Mouse (Mus musculus): ENCODE measurements around the gene Plcg2.

The Plcg2 gene

GRCm38 (mm10) chr8:117488246-117489005 lies 9.7 kb upstream of the Plcg2 start:
- no peak for DNase-seq

- DNase-seq: no peak
These were observed 4.5 kb upstream of the Plcg2 start for GRCm38 (mm10) chr8:117493543-117493942.

- no peak for DNase-seq
These were observed 3.2 kb upstream of the Plcg2 start for GRCm38 (mm10) chr8:117494874-117495273.

DNA sequence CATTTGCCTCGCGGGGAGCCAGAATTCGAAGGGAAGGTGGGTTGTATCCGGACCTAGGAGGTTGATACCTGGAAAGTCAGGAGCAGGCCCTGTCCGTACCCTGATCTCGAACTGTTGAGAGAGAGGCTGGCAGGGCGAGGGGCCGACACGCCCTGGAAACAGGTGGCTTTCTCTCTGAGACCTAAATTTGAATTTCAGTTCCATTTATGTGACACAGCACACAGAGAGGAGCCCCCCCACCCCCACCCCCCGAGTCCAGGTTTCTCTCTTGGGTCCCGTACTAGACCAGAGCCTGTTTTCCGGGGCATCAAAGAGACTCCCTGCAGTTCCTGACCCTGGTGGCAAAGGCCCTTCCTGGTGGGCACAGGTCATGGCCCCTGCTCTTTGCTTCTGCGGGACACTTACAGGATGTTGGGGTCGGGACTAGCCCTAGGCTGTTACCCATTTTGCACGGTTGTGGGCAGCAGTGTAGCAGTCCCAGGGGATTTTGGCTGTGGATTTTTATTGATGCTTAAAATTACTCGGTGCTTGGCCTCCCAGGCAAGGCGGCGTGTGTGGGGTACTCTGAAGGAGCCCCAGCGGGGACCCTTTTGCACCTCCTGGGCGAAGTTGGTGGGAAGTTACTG lies 937 bp downstream of the Plcg2 start:
- peak; percentile 8 to 11 for DNase-seq

GRCm38 (mm10) chr8:117500232-117500823 lies 2.2 kb downstream of the Plcg2 start:
- DNase-seq: no peak

DNA sequence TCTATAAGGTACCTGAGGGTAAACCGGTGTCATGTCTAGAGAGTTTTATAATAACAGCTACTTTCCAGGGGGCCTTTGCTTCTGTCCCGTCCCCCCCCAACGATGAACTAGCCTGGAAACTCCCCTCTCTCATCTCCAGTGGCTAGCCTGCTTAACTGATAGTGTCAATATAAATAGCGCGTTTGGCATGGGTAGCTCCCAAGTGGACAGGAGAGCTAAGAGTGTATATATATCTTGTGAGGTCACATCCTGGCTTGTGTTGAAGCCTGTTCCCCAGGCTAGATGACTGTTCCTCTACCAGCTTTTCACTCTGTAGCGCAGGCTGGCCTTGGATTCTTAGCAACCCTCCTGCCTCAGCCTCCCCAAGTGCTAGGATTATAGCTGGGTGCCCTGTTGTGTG lies 3.2 kb downstream of the Plcg2 start:
- no peak for DNase-seq

DNA sequence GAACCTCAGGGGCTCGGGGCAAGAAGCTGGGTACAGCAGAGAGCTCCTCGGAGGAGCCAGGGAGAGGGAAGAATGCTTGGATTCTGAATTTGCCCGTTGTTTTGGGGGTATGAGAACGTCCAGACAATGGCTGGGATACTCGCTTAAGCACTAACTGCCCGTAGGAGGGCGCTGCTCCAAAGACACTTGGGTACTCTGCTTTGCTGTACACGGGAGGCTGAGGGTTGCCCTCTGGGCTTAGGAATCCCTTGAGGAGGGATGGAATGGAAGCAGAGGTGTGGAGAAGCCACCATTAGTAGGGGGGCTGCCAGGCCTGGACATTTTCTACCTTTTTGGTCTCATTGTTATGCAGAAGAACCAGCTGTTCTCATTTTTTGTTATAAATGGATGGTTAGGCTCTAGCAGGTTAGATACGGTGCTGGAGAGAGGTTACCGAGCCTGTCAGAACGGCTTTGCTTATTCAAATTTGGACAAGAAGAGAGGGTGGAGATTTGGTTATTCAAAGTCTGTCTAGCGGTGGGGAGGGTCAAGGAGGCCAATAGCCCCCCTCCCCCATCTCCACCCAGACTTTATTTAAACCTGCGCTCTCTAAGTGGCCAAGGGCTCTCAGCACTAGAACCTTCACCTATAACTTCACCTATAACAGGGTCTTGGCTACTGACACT lies 5.4 kb downstream of the Plcg2 start:
- DNase-seq: no peak

DNA sequence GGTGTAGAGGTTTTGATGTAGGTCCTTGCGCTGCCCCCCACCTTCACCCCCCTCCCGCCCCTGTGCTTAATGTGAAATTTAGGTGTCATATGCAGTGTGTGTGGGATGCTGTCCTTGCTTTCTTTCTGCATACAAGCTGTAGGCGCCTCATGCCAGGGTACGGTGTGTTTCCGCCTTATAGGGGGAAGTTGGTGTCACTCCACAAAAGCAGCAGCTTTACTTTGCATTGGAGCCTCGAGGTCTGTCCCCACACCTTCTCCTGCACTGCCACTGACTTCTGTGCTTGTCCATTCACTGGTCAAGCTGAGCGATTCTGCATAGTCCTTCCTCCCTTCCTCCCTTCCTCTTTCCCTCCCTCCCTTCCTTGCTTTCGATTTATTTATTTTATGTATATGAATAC lies 9.6 kb downstream of the Plcg2 start:
- DNase-seq: no peak

DNA sequence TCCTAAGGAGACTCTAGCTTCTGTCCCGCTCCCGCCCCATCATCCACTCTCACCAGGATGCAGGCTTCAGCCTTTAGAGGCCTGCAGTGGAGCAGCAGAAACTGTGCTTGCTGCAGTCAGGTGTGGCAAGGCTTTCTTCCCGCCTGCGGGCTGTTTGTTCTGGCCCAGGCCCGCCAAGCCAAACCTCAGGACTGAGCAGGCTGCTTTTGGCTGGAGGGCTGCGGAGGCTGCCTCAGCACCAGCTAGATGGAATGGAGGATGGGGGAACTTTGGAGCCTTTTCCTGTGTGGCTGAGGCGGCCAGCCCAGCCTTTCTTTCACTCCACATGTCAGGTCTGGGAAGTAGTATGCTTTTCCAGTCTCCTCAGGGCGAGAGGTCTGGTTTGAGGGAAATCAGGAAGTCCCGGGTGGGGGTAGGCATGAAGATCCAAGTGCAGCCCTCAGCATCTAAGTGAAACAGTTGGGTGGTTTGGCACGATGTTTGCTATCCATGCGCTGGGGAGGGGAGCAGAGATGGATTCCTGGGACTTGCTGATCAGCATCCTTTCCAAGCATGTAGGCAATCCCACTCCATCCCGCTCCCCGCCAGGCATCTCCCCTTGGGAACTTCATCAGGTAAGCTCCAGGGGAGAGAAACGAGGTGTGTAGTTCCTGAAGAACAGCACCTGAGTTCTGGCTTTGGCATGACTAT lies 18.9 kb downstream of the Plcg2 start:
- DNase-seq: no peak

DNA sequence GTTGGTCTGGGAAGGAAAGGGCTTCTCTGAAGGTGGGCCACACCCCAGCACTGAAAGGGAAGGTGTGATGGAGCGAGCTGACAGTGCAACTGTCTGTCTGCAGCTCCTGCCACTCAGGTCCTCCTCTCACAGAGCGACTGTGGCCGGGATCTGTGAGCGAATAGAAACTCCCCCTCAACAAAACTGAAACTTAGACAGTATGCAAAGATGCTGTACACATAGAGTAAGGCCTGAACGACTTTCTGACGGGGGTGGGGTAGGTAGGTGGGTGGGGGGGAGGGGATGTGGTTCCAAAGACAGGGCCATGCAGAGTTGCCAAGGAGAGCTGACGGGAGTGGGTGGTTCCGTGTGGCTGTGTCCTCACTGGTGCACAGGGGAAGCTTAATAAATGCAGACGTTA lies 19.8 kb downstream of the Plcg2 start:
- DNase-seq: no peak

- DNase-seq: no peak
These were observed 20.8 kb downstream of the Plcg2 start for GRCm38 (mm10) chr8:117518873-117519272.

- no peak for DNase-seq
These were observed 28.1 kb downstream of the Plcg2 start for GRCm38 (mm10) chr8:117526185-117526584.

- no peak for DNase-seq
These were observed 29.9 kb downstream of the Plcg2 start for GRCm38 (mm10) chr8:117527983-117528382.

- DNase-seq: peak in 1 of 2 experiments; percentile 34
These were observed 31.1 kb downstream of the Plcg2 start for GRCm38 (mm10) chr8:117529177-117529576.

DNA sequence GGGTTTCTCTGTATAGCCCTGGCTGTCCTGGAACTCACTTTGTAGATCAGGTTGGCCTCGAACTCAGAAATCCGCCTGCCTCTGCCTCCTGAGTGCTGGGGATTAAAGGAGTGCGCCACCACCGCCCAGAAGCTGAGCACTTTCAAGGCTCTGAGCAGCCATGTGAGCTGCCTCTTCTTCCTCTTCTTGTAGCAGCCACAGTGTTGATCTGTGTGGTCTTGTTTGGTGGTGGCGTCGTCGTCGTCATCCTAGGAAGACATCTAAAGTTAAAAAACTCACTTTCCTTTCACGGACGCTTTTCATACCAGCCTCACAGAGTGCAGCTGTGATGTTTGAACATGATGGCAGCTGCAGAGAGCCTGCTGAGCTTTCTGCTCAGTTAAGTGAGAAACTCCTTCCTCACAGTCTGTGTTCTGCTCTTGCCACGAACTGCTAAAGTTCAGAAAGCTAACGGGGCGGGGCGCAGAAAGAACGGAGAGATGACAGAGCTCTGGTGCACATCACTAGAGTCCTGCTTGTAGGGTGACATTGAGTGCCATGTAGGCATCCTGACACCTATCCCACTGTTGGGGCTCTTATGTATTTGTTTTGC lies 34.4 kb downstream of the Plcg2 start:
- DNase-seq: peak; percentile 51 to 69

- DNase-seq: no peak
These were observed 38.8 kb downstream of the Plcg2 start for GRCm38 (mm10) chr8:117536862-117537261.

DNA sequence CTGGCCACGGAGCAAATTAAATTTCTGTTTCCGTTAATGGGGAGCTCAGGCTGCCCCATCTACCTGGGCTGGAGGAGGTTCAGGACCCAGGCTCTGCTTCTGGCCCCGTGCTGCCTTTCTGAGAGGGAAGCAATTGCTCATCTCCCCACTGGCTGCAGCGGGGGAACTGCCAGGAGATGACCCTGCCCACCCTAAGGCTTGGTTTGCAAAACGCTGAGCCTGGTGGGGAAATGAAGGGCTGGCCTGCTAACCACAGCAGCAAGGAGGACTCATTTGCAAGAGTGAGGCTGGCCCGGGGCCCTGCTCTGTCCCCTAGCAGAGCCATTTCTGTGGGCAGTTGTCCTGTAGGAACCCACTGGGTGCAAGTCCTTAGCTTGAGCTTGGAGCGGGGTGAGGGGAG lies 39.7 kb downstream of the Plcg2 start:
- DNase-seq: no peak

DNA sequence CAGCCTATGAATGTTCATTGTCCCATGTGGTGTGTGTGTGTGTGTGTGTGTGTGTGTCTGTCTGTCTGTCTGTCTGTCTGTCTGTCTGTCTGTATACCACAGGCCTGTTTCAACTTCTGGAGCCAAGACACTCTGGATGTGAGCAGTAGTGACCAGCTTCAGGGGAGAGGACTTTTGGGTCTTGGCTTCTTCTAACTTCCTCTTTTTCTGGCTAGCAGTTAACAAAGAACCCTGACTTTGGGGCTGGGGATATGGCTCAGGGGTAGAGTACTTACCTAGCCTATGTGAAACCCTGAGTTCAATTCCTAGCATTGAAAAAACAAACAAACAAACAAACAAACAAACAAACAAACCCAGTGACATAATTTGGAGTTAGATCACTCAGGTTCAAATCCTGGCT lies 44.9 kb downstream of the Plcg2 start:
- no peak for DNase-seq

DNA sequence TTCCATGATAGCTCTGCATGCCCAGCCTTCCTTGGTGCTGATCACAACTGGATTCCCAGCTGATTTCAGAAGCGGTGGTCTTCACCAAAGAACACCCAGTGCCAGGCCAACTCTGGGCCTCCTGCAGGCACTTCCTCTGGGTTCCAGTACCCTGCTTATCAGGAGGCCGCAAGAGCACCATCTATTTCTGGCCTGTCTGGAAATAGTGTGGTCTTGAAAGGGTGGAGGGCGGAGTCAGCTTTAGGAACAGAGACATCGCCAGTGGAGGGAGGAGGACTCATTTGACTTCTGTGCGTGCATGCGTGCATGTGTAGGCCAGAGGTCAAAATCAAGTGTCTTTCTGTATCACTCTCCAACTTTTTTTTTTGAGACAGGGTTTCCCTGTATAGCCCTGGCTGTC lies 45.7 kb downstream of the Plcg2 start:
- no peak for DNase-seq

GRCm38 (mm10) chr8:117545043-117545442 lies 47.0 kb downstream of the Plcg2 start:
- DNase-seq: no peak

GRCm38 (mm10) chr8:117546386-117546785 lies 48.3 kb downstream of the Plcg2 start:
- DNase-seq: no peak

DNA sequence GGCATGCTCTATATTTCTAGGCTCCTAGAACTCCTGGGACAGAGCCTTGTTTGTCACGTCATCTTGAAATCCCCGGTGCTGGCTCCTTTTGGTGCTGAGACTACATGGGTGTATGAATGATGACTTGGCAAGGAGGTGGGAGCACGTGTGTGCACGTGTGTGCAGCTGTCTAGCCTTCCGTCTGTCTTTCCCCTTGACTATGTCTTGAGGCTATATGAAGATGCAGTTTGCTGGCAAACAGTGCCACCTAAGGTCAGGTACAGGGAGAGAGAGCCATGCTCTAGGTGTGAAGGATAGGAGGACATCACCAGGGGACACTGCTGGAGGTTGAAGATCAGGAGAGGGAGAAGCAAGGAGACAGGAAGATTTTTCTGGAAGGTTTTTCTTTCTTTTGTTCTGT lies 49.9 kb downstream of the Plcg2 start:
- DNase-seq: peak; percentile 32 to 53

GRCm38 (mm10) chr8:117548453-117548852 lies 50.4 kb downstream of the Plcg2 start:
- DNase-seq: peak; percentile 46 to 64
